Mouse (Mus musculus) c-Kit-negative CD71-positive TER-119-positive erythroid progenitor cells, embryonic 14.5 days (primary cell): Measurements from ENCODE around the gene Myct1.

Experiments used
- DNase-seq: peaks from one replicate; pipeline ENCODE4 v3.0.0-alpha.2; 2013; ENCODE audit warnings: low read depth, low spot score

Myct1 gene

DNA sequence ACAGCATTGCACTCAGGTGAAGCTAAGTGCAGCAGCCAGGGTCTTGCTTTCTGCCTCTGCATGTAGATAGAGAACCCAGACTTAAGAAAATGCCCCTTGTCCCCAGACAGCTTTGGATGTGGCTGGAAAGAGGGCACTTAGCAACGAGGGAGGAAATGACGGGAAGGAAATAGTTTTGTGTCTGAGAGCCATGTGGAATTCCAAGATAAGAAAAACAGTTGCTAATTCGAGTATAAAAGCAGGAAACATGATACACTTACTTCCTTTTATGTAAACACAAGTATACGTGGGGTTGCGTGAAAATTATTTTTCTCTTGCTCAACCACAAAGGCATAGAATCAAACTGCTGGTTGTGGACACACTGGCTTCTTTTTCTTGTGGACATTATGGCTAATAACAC, at the start of gene Myct1:
Gene Myct1, plus strand, starts transcription at position 312 of the 400 bp plus-strand sequence.
- DNase-seq: no peak

DNA sequence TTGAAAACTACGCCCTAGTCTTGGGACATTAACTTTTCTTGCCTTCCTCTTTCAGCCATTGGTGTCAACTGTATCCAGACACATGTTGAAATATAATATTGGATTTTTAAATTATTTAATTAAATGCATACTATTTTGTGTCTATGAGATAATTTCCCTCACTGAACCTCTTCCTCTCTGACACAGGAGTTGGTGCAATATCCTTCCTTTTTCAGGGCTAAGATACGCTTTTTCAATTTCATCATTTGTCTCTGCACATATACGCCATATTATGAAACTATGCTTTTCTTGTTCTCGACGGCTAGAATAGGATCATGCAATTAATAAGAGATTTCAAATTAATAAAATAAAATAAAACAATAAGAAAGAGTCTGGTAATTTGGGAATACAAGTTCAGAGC, 47.1 kb upstream of the Myct1 start:
- DNase-seq: no peak

DNA sequence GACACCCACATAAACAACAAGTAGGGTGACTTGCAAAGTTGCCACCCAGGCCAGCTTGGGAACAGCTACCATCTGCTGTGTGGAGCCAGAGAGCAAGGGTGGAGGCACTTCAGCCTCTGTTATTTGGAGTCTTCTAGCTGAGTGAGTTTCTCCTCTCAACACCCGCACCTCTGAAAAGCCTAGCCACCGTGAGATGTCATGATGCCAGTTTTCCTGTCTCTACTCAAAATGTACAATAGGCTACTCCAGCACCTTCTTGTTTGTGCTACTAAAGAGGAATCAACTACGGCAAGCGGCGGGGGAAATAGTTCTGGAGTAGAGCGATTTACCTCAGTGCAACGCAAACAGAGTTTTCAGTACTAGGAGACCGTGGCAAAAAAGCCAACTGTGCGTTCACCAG, 45.8 kb upstream of the Myct1 start:
- DNase-seq: no peak

DNA sequence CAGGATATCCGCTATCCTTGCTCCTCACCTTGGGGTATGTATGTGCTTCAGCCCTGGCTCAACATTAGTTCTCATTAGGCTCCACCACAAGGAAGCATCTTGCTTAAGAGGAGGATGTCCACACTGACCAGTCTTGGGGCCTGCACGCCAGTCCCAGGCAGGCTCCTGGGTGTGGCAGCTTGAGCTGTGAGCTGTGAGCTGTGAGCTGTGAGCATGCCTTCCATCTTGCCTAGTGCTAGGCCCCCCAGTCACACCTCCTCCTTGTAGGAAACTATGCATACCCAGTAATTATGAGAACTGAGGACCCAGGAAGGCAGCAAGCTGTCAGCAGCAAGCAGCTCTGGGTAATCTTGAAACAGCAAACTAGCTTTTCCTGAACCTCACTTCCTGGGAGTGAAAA, 44.9 kb upstream of the Myct1 start:
- no peak for DNase-seq

DNA sequence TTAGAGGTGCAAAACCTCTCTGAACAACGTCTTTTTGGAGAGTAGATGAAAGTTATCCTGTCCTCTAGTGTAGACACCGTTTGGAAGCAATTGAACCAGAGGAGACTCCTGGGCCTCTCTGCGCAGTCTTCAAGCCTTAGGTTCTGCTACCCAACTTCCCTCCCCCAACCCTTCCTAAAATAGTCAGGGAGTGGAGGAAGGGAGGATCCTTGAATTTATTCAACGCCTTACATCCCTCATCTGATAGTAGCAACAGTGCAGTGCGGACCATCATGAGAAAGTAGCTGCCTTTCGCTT, 43.8 kb upstream of the Myct1 start:
- no peak for DNase-seq

DNA sequence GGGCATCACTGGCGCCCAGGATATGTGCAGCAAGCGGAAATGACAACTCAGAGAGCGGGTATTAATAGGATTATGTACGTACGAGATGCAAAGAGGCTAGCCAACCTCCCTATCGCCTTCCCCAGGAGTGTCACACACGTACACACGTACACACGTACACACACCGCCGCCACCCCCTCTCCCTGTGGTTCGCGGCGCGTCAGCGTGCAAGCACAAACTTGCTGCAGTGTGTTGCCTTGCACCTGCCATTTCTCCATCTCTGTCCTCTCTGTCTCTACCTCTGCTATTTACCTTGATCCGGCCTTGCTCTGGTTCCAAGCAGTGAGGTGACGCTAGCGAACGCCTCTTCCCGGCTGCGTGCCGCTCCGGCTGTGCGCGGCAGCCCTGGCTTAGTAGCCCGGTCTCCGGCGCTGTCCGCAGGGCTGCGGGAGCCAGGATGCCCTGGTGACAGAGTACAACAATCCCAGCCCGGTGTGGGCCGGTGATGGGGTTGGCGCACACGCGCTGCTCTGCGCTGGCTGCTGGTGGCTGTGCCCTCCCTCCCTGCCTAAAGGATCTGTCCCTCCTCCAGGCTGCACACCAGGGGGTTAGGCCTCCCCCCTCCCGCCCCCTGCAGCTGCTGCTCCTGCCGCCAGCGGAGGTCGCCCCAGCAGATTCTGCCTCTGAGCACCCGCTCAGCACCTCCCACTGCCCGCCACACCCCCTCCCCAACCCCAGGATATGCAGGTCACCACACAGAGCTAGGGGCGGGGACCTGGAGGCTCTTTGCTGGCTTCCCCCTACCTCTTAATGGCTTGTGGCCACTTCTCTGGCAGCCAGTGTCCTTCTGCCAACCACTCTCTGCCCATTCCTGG, 43.2 kb upstream of the Myct1 start:
- no peak for DNase-seq

DNA sequence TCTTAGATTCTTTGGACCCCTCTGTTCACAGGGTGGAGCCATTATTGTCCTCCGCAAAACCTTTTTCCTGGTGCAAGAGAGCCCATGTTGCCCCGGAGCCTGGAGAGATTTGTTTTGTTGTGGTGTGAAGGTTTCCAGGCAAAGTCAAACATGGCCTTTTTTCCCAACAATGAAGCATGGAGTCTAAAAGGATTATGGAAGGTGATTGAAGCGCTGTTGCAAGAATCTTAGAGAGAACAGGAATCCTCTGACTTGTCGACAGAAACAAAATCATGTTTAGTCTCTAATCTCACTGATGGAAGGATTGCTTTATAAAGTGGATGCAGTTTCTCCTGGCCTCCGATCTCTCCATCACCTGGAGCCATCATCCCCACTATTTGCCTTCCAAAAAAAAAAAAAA, 42.2 kb upstream of the Myct1 start, which contains the start of gene Syne1:
Gene Syne1, minus strand, starts transcription at position 101 of the 400 bp plus-strand sequence.
- no peak for DNase-seq

DNA sequence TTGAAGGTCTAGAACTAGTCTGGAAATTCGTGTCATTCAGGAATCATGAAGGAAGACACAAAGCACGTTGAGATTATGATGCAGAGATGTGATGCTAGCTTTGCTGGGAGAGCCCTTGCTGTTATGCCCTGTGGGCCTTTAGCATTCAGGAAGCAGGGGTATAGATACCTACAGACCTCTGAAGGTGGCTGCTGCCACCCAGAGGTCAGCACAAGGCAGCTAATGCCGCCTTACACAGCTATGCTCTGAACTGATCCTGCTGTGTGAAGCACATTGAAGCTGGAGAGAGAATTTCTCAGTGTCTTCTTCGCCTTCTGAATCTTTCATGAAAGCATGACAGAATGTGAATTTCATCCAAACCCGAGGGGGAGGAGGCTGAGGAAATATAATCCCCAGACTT, 38.6 kb upstream of the Myct1 start:
- DNase-seq: no peak

DNA sequence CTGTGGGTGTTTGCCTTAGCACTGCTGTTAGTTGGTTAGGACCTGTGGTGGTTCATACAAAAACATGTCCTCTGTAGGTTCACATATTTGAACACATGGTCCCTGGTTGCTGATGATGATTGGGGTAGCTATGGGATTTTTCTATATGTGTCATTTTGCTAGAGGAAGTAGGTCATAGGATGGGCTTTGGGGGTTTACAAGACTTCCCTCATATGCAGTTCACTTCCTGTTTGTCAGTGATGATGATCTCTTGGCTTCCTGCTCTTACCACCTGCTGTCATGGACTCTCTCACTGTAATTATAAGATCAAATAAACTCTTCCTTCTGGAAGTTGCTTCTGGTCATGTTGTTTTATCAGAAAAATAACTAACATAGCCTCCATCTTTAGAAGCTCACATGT, 34.8 kb upstream of the Myct1 start:
- DNase-seq: no peak

DNA sequence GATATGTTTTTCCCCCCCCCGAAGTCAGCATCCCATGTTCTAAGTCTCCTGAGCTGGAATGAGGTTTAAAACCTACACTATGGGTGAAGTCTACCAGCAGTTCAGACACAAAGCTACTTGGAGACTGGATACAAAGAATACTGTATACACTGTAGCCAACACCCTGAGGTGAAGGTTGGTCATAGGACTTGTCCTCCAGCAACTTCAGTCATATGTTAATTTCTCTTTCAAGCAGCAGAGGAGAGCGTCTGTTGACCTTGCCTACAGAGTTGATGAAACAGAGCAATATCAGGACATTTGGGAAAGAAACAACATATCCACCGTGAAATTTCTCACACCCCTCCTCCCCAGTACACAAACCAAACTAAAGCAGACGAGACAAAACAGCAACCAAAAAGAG, 33.0 kb upstream of the Myct1 start:
- DNase-seq: no peak

DNA sequence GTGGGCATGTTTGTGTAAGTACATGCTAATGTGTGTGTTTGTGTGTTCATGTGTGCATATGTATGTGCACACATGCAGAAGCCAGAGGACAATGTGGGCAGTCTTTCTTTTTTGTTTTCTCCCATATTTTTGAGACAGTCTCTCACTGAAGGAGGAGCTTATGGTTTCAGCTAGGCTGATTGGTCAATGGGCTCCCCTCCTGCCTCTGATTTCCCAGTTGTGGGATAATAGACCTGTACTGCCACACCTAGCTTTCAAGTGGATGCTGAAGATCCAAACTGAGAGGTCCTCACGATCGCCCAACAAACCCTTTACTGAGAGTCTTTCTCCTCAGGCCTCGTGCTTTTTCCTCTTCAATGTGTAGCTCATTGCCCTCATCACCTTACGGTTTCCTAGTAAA, 31.9 kb upstream of the Myct1 start:
- no peak for DNase-seq

DNA sequence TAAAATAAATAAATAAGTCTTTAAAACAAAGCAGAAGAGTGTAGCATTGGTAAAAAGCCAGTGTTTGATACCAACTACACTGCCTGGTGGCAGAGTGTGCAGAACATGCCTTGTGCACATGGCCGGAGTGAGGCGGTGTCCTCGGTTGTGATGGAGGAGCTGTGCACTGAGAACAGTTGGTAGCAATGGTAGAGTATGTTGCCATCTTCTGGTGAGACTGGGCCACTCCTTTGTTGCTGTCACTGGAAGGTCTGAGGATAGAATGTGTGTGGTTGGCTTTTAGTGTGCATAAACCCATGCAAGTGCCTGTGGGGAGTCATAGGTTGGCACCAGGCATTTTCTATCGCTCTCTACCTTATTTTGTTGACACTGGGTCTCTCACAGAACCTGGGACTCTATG, 24.6 kb upstream of the Myct1 start:
- DNase-seq: no peak

DNA sequence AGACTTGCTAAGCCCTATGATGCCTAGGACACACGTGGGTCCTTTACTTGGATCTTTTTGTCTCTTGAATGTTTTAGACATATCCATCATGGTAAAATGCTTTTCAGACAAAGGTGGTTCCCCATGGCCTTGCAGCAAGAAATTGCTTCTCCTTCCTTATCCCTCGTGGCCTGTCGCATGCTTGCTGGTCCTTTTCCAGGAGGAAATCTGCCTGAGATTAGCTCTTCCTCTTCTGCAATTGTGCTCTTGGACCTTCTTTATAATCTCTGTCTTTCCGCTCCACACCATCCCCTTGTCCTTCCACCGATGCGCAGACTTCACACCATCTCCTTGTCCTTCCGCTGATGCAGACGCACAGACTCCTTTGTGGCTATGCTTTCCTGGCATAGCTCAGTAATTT, 23.5 kb upstream of the Myct1 start:
- no peak for DNase-seq

DNA sequence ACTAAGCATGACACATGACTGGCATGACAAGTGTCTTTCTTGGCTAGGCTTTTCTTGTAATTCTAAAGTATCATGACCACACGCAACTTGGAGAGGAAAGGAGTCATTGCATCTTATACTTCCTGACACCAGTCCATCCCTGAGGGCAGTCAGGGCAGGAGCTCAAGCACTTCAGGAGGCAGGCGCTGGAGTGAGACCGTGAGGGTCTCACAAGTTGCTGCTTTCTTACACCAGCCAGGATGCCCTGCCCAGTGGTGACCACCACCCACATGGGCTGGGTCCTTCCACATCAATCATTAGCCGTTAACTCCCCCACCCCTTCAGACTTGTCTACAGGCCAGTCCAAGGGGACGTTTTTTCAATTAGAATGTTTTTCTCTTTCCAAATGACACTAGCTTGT, 22.2 kb upstream of the Myct1 start:
- DNase-seq: no peak

DNA sequence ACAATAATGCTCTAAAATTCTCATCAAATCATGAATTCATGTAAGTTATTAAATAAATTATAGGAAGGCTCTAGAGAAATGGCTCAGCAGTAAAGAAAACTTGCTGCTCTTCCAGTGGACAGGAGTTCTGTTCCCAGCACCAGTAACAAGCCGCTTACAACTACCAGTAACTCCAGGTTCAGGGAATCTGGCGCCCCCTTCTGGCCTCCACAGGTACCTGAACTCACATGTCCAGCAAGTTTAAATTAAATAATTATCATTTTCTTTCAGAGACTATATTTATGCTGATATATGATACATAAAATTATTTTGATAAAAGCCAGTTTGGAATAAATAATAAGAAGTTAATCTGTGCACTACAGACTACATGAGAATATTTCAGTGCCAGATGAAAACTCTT, 20.2 kb upstream of the Myct1 start:
- DNase-seq: peak; percentile 5

DNA sequence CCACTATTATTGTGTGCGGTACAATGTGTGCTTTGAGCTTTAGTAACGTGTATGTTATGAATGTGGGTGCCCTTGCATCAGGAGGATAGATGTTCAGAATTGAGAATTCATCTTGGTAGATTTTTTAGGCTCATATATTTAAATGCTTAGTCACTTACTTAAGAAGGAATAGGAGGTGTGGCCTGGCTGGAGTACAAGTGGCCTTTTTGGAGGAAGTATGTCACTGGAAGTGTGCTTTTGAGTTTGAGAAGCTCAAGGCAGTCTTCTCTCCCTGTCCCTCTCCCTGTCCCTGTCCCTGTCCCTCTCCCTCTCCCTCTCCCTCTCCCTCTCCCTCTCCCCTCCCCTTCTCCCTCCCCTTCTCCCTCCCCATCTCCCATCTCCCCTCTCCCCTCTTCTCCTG, 2.5 kb upstream of the Myct1 start:
- no peak for DNase-seq

DNA sequence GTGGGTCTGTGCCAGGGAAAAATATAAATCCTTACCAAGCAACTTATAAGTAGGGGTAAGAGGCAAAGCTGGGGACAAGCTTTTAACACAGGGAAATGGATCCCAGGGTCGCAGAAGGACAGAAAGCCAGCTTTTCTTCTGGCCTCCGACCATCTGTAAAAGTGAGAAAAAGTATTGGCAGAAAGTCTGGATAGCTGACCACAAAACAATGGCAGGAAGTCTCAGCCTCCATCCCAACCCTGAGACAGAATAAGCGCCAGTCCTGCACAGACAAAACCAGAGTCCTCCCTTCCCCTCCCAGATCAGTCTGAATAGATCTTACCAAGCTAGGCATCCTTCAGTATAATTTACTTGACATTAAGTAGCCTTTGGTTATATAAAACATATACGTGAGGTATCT, 1.6 kb upstream of the Myct1 start:
- DNase-seq: no peak

DNA sequence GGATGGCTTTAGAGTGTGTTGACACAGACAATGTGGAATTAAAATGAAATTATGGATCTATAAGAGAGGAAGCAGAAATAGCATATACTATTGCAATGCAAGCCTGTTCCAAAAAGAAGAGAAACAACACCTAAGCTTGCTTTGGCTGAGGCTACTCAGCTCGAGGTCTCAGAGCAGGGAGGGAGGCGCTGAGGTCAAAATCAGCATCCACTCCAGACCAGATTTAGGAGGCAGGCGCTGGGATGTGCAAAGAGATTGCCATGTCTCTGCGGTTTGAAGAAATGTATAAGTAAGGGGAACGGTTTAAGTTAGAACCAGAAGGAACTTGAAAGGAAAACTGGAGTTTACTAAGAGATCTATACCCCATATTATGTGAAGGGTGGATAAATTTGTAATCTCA, 882 bp downstream of the Myct1 start:
- DNase-seq: no peak

DNA sequence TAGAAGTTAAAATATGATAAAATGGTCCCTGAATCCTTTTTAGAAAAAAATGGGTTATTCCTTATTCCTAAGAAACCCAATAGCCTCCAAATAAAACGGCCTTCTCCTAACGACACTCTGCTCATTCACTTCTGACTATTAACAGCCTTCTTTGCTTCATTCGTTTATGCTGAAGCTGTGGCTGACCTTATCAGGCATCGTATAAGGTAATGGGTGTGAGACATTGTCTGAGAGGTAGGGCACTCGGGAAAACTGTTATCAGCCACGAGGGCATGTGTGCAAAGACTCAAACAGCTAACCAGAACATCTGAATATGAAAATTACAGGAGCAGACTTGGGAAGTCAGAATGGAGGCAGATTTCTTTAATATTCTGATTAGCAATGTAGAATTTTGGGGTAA, 3.0 kb downstream of the Myct1 start:
- DNase-seq: no peak

DNA sequence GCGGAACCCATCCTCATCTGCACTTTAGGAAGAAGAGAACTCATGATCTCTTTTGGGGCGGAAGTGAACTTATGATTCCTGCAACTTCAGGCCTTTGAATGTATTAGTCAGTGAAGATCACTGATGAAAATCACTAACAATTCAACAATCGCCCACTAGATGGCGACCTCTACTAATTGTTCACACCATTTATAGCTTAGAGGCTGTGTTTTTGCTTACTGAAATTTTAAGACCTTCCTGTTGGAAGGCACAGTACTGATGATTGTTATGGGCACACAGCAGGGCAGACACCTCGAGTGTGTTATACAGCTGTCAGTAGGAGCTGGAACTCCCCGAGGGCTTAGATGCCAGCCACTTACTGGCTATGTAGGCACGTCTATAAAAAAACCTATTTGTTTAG, 6.5 kb downstream of the Myct1 start:
- DNase-seq: peak; percentile 25

DNA sequence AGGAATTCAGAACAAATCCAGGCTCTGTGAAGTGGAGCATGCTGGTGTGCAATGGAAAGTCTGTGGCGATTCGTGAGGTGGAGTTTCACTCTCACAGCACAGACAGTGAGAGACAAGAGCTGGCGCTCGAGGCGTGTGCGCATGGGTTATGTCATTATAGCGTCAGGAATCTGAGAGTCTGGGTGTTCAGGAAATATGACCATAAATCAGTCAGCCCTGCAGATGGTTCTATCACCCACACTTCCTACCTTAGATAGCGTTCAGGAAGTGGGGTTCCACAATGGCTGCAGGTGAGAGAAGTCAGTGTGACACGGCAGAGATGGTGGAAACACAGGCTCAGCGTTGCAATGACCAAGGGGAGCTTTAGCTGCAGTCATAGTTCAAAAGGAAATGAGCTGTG, 9.9 kb downstream of the Myct1 start:
- no peak for DNase-seq

DNA sequence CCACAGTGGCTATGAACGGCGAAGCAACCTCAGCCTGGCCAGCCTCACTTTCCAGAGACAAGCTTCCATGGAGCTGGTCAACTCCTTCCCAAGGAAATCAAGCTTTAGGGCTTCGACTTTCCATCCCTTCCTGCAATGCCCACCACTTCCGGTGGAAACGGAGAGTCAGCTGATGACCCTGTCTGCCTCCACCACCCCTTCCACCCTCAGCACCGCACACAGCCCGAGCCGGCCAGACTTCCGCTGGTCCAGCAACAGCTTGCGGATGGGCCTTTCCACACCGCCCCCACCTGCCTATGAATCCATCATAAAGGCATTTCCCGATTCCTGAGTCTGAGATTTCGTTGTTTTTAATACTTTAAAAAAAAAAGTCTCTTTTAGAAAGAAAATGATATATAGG, 10.8 kb downstream of the Myct1 start:
- no peak for DNase-seq

DNA sequence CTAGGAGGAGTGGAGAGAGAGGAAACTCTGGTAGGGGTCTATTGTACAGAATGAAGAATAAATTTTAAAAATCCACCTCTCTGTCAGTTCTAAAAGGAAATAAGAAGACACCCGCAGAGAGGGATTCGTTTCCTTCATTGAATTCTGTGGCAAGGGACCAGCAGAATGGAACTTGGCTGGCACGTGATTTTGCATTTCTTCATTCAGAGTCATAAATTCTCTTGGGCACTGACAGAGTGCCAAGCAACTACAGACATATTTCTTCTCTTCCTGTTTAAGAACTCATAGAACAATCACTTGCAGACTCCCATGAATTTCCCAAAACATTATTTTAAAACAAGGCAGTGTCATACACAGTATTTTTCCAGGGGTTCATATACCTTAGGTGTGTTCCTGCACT, 15.3 kb downstream of the Myct1 start:
- no peak for DNase-seq
